Mouse (Mus musculus): ENCODE measurements around the gene Trcg1. TPM values are rescaled to one million over a fixed set of nuclear protein-coding genes. Genes with fewer than 3 reads are reported as not detected.
A peak's percentile ranks its signal among the peaks of the same experiment; 100 is the strongest.

Trcg1 gene
- total and polyA plus RNA-seq, 2 experiments = not detected

- Histone ChIP-seq H3K4me3 (ENCODE audit: insufficient read depth, low read depth, low read length) (no peak overlapping the region), H3K9ac (ENCODE audit: low read depth, low read length) (no peak overlapping the region), H3K79me2 (ENCODE audit: control insufficient read depth, insufficient read depth, low read length) (no peaks in the 10 kb centered on the region), H3K36me3 (ENCODE audit: control insufficient read depth, insufficient read depth, low read length) (no peaks in the 10 kb centered on the region), H3K27me3 (ENCODE audit: control insufficient read depth, insufficient read depth, low read length) (no peaks in the 10 kb centered on the region), H3K27ac (replicated peaks; ENCODE audit: insufficient read depth, low read depth, low read length) (no peak overlapping the region), H3K4me1 (ENCODE audit: control insufficient read depth, insufficient read depth, low read length) (peaks cover 11% of the 10 kb centered on the region)
- TF ChIP-seq CTCF (IDR thresholded peaks at IDR 0.05; ENCODE audit: low read depth, low read length) = no peak
- no peak for TF ChIP-seq POLR2A (IDR thresholded peaks at IDR 0.05; ENCODE audit: extremely low read depth, insufficient read depth, low read length)
- peak; percentile 96 for DNase-seq (ENCODE audit: extremely low read depth, low read depth, low spot score)
- 17% methylated on average over 4 of the region's 4 CpGs for WGBS
Measured at GRCm38 (mm10) chr9:57229726-57230125, 6.6 kb upstream of the Trcg1 start.

GRCm38 (mm10) chr9:57230146-57230783, 6.1 kb upstream of the Trcg1 start:
- no peak for DNase-seq (ENCODE audit: extremely low read depth, low read depth, low spot score)
- Histone ChIP-seq H3K27me3 (ENCODE audit: control insufficient read depth, insufficient read depth, low read length) (no peaks in the 10 kb centered on the region), H3K4me3 (ENCODE audit: insufficient read depth, low read depth, low read length) (no peak overlapping the region), H3K79me2 (ENCODE audit: control insufficient read depth, insufficient read depth, low read length) (no peaks in the 10 kb centered on the region), H3K9ac (ENCODE audit: low read depth, low read length) (no peak overlapping the region), H3K27ac (replicated peaks; ENCODE audit: insufficient read depth, low read depth, low read length) (no peak overlapping the region; the same call in 1 of the 2 replicates), H3K4me1 (ENCODE audit: control insufficient read depth, insufficient read depth, low read length) (peaks cover 11% of the 10 kb centered on the region), H3K36me3 (ENCODE audit: control insufficient read depth, insufficient read depth, low read length) (no peaks in the 10 kb centered on the region)
- 61% methylated on average over 9 of the region's 9 CpGs for WGBS
- TF ChIP-seq CTCF (IDR thresholded peaks at IDR 0.05; ENCODE audit: low read depth, low read length) (no peak), POLR2A (IDR thresholded peaks at IDR 0.05; ENCODE audit: extremely low read depth, insufficient read depth, low read length) (no peak)

GRCm38 (mm10) chr9:57231536-57232255, 4.7 kb upstream of the Trcg1 start:
- H3K9ac ChIP-seq (ENCODE audit: low read depth, low read length) = no peak overlapping the region
- no peak overlapping the region for H3K27ac ChIP-seq (replicated peaks; ENCODE audit: insufficient read depth, low read depth, low read length)
- H3K27me3 ChIP-seq (ENCODE audit: control insufficient read depth, insufficient read depth, low read length) = no peaks in the 10 kb centered on the region
- peak; percentile 49 for DNase-seq (ENCODE audit: extremely low read depth, low read depth, low spot score)
- TF ChIP-seq POLR2A (IDR thresholded peaks at IDR 0.05; ENCODE audit: extremely low read depth, insufficient read depth, low read length) (no peak), CTCF (IDR thresholded peaks at IDR 0.05; ENCODE audit: low read depth, low read length) (no peak)
- no peaks in the 10 kb centered on the region for H3K36me3 ChIP-seq (ENCODE audit: control insufficient read depth, insufficient read depth, low read length)
- peaks cover 11% of the 10 kb centered on the region for H3K4me1 ChIP-seq (ENCODE audit: control insufficient read depth, insufficient read depth, low read length)
- H3K79me2 ChIP-seq (ENCODE audit: control insufficient read depth, insufficient read depth, low read length) = no peaks in the 10 kb centered on the region
- 67% methylated on average over 8 of the region's 8 CpGs for WGBS
- H3K4me3 ChIP-seq (ENCODE audit: insufficient read depth, low read depth, low read length) = no peak overlapping the region

- Histone ChIP-seq H3K4me1 (ENCODE audit: control insufficient read depth, insufficient read depth, low read length) (peaks cover 11% of the 10 kb centered on the region), H3K27ac (replicated peaks; ENCODE audit: insufficient read depth, low read depth, low read length) (no peak overlapping the region), H3K4me3 (ENCODE audit: insufficient read depth, low read depth, low read length) (no peak overlapping the region), H3K36me3 (ENCODE audit: control insufficient read depth, insufficient read depth, low read length) (no peaks in the 10 kb centered on the region), H3K27me3 (ENCODE audit: control insufficient read depth, insufficient read depth, low read length) (no peaks in the 10 kb centered on the region), H3K79me2 (ENCODE audit: control insufficient read depth, insufficient read depth, low read length) (no peaks in the 10 kb centered on the region), H3K9ac (ENCODE audit: low read depth, low read length) (no peak overlapping the region)
- WGBS = 87% methylated on average over 5 of the region's 5 CpGs
- DNase-seq (ENCODE audit: extremely low read depth, low read depth, low spot score) = no peak
- TF ChIP-seq CTCF (IDR thresholded peaks at IDR 0.05; ENCODE audit: low read depth, low read length) (no peak), POLR2A (IDR thresholded peaks at IDR 0.05; ENCODE audit: extremely low read depth, insufficient read depth, low read length) (no peak)
Measured at GRCm38 (mm10) chr9:57232341-57232940, 3.9 kb upstream of the Trcg1 start.

- DNase-seq (ENCODE audit: extremely low read depth, low read depth, low spot score) = peak; percentile 64
- WGBS = 13% methylated on average over 6 of the region's 6 CpGs
- Histone ChIP-seq H3K4me1 (ENCODE audit: control insufficient read depth, insufficient read depth, low read length) (peaks cover 11% of the 10 kb centered on the region), H3K79me2 (ENCODE audit: control insufficient read depth, insufficient read depth, low read length) (no peaks in the 10 kb centered on the region), H3K9ac (ENCODE audit: low read depth, low read length) (no peak overlapping the region), H3K36me3 (ENCODE audit: control insufficient read depth, insufficient read depth, low read length) (no peaks in the 10 kb centered on the region), H3K4me3 (ENCODE audit: insufficient read depth, low read depth, low read length) (no peak overlapping the region), H3K27ac (replicated peaks; ENCODE audit: insufficient read depth, low read depth, low read length) (no peak overlapping the region), H3K27me3 (ENCODE audit: control insufficient read depth, insufficient read depth, low read length) (no peaks in the 10 kb centered on the region)
- TF ChIP-seq CTCF (IDR thresholded peaks at IDR 0.05; ENCODE audit: low read depth, low read length) = no peak
- TF ChIP-seq POLR2A (IDR thresholded peaks at IDR 0.05; ENCODE audit: extremely low read depth, insufficient read depth, low read length) = no peak
Measured at GRCm38 (mm10) chr9:57233142-57233541, 3.2 kb upstream of the Trcg1 start.
